In genomic region chr7:16810399-16810919, GRCm38 (mm10) we compare ENCODE assay signal across 9 mouse cellular contexts. TPM values are rescaled to one million over a fixed set of nuclear protein-coding genes. Genes with fewer than 3 reads are reported as not detected.
A peak's percentile ranks its signal among the peaks of the same experiment; 100 is the strongest.
DNase-seq lines count a peak whose midpoint lies in the region; ATAC-seq and TF ChIP-seq lines count a peak whose summit lies in the region.
"Had no signal": no experiment of that assay in that cellular context is flagged by ENCODE, and none has a peak within 500 bp of the region (broad histone marks: within the 10 kb centered on the region; RNA-seq: fewer than 3 reads in every experiment).

No protein-coding gene starts in this region.

- H3K36me3 ChIP-seq in testis, adult 2 months (ENCODE audit: control insufficient read depth, insufficient read depth, low read length): no peaks in the 10 kb centered on the region
- peaks cover 38% of the 10 kb centered on the region for H3K36me3 ChIP-seq in liver, embryonic 15.5 days (replicated peaks)

- DNase-seq in cerebellum, adult 9-11 months: peak; percentile 60
- DNase-seq in cerebellum, postnatal 14 days: no peak
- no peak for DNase-seq in testis, postnatal 10 days (ENCODE audit: low spot score)
- no peak for DNase-seq in thymus, adult 18-20 months
- DNase-seq in kidney, adult 8-10 months: no peak
- no peak for DNase-seq in layer of hippocampus, postnatal 14 days (ENCODE audit: low spot score in 2 of 2)

- H3K4me3 ChIP-seq in testis, adult 2 months (ENCODE audit: control insufficient read depth, low read depth, low read length): peak overlapping the region; percentile 84
- H3K4me3 ChIP-seq in liver, embryonic 15.5 days (replicated peaks): 0 out of 2 replicates have a peak overlapping the region, but pooled peaks have one; percentile 22

- WGBS in liver, embryonic 15.5 days (ENCODE audit: insufficient replicate concordance): 62% methylated on average over 28 of the region's 28 CpGs

- peaks cover 26% of the 10 kb centered on the region for H3K4me1 ChIP-seq in testis, adult 2 months (ENCODE audit: control insufficient read depth, insufficient read depth, low read length)
- peaks cover 19% of the 10 kb centered on the region for H3K4me1 ChIP-seq in liver, embryonic 15.5 days (replicated peaks)

- TF ChIP-seq CTCF in testis, adult 2 months (IDR thresholded peaks at IDR 0.05; ENCODE audit: control insufficient read depth, insufficient read depth, insufficient replicate concordance, low read depth, low read length): no peak

- peak overlapping the region; percentile 55; the same call in 1 of the 2 replicates for H3K4me2 ChIP-seq in liver, embryonic 15.5 days

- H3K9me3 ChIP-seq in liver, embryonic 15.5 days (replicated peaks): no peaks in the 10 kb centered on the region

- TF ChIP-seq POLR2A in testis, adult 2 months (IDR thresholded peaks at IDR 0.05; ENCODE audit: control insufficient read depth, low read depth, low read length): no peak

- no peak for ATAC-seq in liver, embryonic 15.5 days (ENCODE audit: insufficient read depth)

- no peak overlapping the region for H3K27ac ChIP-seq in testis, adult 2 months (ENCODE audit: control insufficient read depth, insufficient read depth, low read depth, low read length)
- H3K27ac ChIP-seq in liver, embryonic 15.5 days (replicated peaks): no peak overlapping the region
- H3K27ac ChIP-seq: macrophage had no signal

- H3K27me3 ChIP-seq in testis, adult 2 months (ENCODE audit: control insufficient read depth, insufficient read depth, low read length): no peaks in the 10 kb centered on the region
- H3K27me3 ChIP-seq in liver, embryonic 15.5 days: peaks cover 30% of the 10 kb centered on the region

- H3K9ac ChIP-seq in liver, embryonic 15.5 days: no peak overlapping the region

RNA-seq across cellular contexts. Expression of gene Strn4, which starts 5.2 kb away (rescaled TPM):
- 130 and 147 TPM in 2 replicates for polyA plus RNA-seq in testis, adult 2 months (2012; rRNA removed)
- polyA plus RNA-seq in liver, embryonic 15.5 days (2015; fragmentation: Nextera tagmentation; extraction: Ambion mirVana): 30.9 and 37.8 TPM in 2 replicates
- total RNA-seq in layer of hippocampus, postnatal 14 days (2021): 100 to 1,000 TPM; 279 to 300 TPM

RNA-seq across cellular contexts. Expression of gene Fkrp, which starts 6.1 kb away (rescaled TPM):
- 3.4 and 3.6 TPM in 2 replicates for polyA plus RNA-seq in testis, adult 2 months (2012; rRNA removed)
- polyA plus RNA-seq in liver, embryonic 15.5 days (2015; fragmentation: Nextera tagmentation; extraction: Ambion mirVana): 8.2 and 9.0 TPM in 2 replicates
- total RNA-seq in layer of hippocampus, postnatal 14 days (2021): 10 to 100 TPM; 45.9 to 46.2 TPM

RNA-seq across cellular contexts. Expression of gene Slc1a5, which starts 29.3 kb away (rescaled TPM):
- 15.2 and 17.8 TPM in 2 replicates for polyA plus RNA-seq in testis, adult 2 months (2012; rRNA removed)
- polyA plus RNA-seq in liver, embryonic 15.5 days (2015; fragmentation: Nextera tagmentation; extraction: Ambion mirVana): 120 and 144 TPM in 2 replicates
- 1 to 10 TPM; 5.5 to 5.8 TPM for total RNA-seq in layer of hippocampus, postnatal 14 days (2021)

RNA-seq across cellular contexts. Expression of gene Prkd2, which starts 32.2 kb away (rescaled TPM):
- 2.8 and 4.5 TPM in 2 replicates for polyA plus RNA-seq in testis, adult 2 months (2012; rRNA removed)
- polyA plus RNA-seq in liver, embryonic 15.5 days (2015; fragmentation: Nextera tagmentation; extraction: Ambion mirVana): 3.2 and 3.8 TPM in 2 replicates
- 1 to 10 TPM; 6.8 to 9.1 TPM for total RNA-seq in layer of hippocampus, postnatal 14 days (2021)
